Mouse (Mus musculus) adrenal gland, adult 18-20 months (tissue): Measurements from ENCODE around the gene Fastk. TPM values are rescaled to one million over a fixed set of nuclear protein-coding genes. Genes with fewer than 3 reads are reported as not detected.
A peak's percentile ranks its signal among the peaks of the same experiment; 100 is the strongest.
"Not testable (repeated sequence)": the region's sequence is repeated elsewhere in the genome, so short reads cannot be mapped to it uniquely, and the experiment has no call there.

Experiments used
- DNase-seq, 2 experiments: peaks; one replicate each; pipeline ENCODE4 v3.0.0; 2021 to 2022; ENCODE audit warnings: low spot score in 2 of 2
- total RNA-seq, 2 experiments: library from RNA; stranded (reverse); gene quantifications; 1 replicate in 1 of 2; 2 replicates in 1 of 2; pipeline ENCODE4 v1.2.3; 2021

Gene Fastk
- total RNA-seq, 2 experiments from 2014 or later, result 94.6 to 117 TPM

- peak in 1 of 2 experiments; percentile 52 for DNase-seq
Observed at GRCm38 (mm10) chr5:24424004-24424781, 20.9 kb downstream of the Fastk start.

GRCm38 (mm10) chr5:24423129-24424003 lies 21.7 kb downstream of the Fastk start, which contains the start of the genes Cdk5 and Slc4a2:
Gene Cdk5, minus strand, starts transcription at chr5:24423530.
Gene Slc4a2, plus strand, starts transcription at chr5:24423837.
- DNase-seq, result peak; percentile 91

GRCm38 (mm10) chr5:24420381-24420780 lies 24.7 kb downstream of the Fastk start:
- no peak for DNase-seq

- DNase-seq, result no peak
Observed at GRCm38 (mm10) chr5:24417587-24417986, 27.5 kb downstream of the Fastk start.

- peak; percentile 46 to 60 for DNase-seq
Observed at GRCm38 (mm10) chr5:24416222-24416736, 28.8 kb downstream of the Fastk start.

- DNase-seq, result no peak
Observed at GRCm38 (mm10) chr5:24413938-24414337, 31.1 kb downstream of the Fastk start.

GRCm38 (mm10) chr5:24413042-24413693 lies 31.9 kb downstream of the Fastk start, which contains the start of gene Asic3:
Gene Asic3, plus strand, starts transcription at chr5:24413392.
- DNase-seq, result no peak

- DNase-seq, result no peak
Observed at GRCm38 (mm10) chr5:24412063-24412462, 33.0 kb downstream of the Fastk start.

GRCm38 (mm10) chr5:24409466-24409865 lies 35.6 kb downstream of the Fastk start:
- no peak for DNase-seq

- peak in 1 of 2 experiments; percentile 43 for DNase-seq
Observed at GRCm38 (mm10) chr5:24408651-24409050, 36.4 kb downstream of the Fastk start.

- DNase-seq, result no peak
Observed at GRCm38 (mm10) chr5:24405389-24405876, 39.7 kb downstream of the Fastk start.

- no peak for DNase-seq
Observed at GRCm38 (mm10) chr5:24404594-24405360, 40.3 kb downstream of the Fastk start.

- DNase-seq, result no peak
Observed at GRCm38 (mm10) chr5:24401969-24402368, 43.1 kb downstream of the Fastk start.

- no peak for DNase-seq
Observed at GRCm38 (mm10) chr5:24400911-24401605, 44.0 kb downstream of the Fastk start.

- no peak for DNase-seq
Observed at GRCm38 (mm10) chr5:24400362-24400761, 44.7 kb downstream of the Fastk start.

GRCm38 (mm10) chr5:24399686-24400085 lies 45.4 kb downstream of the Fastk start:
- DNase-seq, result no peak

GRCm38 (mm10) chr5:24396254-24396653 lies 48.8 kb downstream of the Fastk start:
- DNase-seq, result not testable (repeated sequence)

- DNase-seq, result peak; percentile 86 to 91
Observed at GRCm38 (mm10) chr5:24394165-24394894, 50.8 kb downstream of the Fastk start.
